Mouse (Mus musculus): ENCODE data around the gene Vps29.

Gene Vps29

GRCm38 (mm10) chr5:122396791-122397190, 42.6 kb downstream of the Vps29 start:
- in situ Hi-C loops (cut with MboI; ENCODE audit: low sequenced_read_pairs), result no loop called here

DNA sequence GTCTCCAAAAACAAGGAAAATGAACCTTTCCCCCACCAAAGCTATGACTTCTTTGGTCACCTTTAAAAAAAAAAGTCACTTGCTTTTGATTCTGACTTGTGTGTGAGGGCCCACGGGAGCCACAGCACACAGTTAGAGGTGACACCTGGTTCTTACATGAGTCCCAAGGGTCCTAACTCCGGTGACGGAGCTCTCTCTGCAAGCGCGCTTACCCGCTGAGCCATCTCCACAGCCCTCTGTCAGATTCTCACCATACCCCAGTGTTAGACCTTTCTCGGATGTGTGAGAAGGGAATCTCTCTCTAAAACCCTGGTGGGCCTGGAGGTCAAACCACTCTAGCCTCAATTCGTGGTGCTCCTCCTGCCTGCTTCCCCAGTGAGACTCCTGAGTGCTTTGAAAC, 43.3 kb downstream of the Vps29 start:
- in situ Hi-C loops (cut with MboI; ENCODE audit: low sequenced_read_pairs), result no loop called here

GRCm38 (mm10) chr5:122399871-122400270, 45.7 kb downstream of the Vps29 start:
- in situ Hi-C loops (cut with MboI; ENCODE audit: low sequenced_read_pairs), result no loop called here

- in situ Hi-C loops (cut with MboI; ENCODE audit: low sequenced_read_pairs), result no loop called here
Observed at GRCm38 (mm10) chr5:122400628-122401302, 46.6 kb downstream of the Vps29 start.

DNA sequence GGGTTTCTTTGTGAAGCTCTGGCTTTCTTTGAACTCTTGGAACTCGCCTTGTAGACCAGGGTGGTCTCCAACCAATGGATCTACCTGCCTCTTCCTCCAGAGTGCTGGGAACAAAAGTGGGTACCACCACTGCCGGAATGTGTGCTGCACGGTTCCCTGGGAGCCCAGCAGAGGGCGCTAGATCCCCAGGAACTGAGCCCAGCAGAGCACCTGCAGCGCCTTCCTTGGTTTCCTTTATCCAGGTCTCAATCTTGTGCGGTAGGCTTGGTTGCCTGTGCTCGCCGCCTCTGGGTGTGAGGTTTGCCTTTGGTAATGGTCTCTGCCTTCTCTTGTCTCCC, 47.1 kb downstream of the Vps29 start:
- in situ Hi-C loops (cut with MboI; ENCODE audit: low sequenced_read_pairs), result no loop called here

- in situ Hi-C loops (cut with MboI; ENCODE audit: low sequenced_read_pairs), result no loop called here
Observed at GRCm38 (mm10) chr5:122402160-122402559, 48.0 kb downstream of the Vps29 start.

DNA sequence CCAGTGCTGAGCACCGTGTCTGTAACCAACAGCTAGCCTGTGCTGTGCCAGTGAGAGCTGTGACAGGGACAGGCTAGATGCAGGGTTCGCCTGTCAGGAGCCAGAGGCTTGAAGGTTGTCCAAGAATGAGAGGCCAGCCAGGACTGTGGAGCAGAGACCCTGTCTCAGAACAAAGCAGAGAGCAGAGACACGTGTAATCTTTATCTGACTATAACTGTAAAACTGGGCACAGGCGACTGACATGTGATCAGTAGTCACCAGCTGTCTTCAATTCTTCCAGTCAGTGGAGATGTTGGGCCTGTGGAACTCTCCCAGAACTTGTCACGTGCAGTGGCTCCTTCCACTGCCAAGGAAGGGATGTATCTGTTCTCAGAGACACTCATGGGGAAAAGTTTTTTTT, 48.6 kb downstream of the Vps29 start:
- in situ Hi-C loops (cut with MboI; ENCODE audit: low sequenced_read_pairs), result no loop called here

- in situ Hi-C loops (cut with MboI; ENCODE audit: low sequenced_read_pairs), result no loop called here
Observed at GRCm38 (mm10) chr5:122403362-122403761, 49.2 kb downstream of the Vps29 start.

GRCm38 (mm10) chr5:122405537-122405936, 51.4 kb downstream of the Vps29 start:
- in situ Hi-C loops (cut with MboI; ENCODE audit: low sequenced_read_pairs), result no loop called here

DNA sequence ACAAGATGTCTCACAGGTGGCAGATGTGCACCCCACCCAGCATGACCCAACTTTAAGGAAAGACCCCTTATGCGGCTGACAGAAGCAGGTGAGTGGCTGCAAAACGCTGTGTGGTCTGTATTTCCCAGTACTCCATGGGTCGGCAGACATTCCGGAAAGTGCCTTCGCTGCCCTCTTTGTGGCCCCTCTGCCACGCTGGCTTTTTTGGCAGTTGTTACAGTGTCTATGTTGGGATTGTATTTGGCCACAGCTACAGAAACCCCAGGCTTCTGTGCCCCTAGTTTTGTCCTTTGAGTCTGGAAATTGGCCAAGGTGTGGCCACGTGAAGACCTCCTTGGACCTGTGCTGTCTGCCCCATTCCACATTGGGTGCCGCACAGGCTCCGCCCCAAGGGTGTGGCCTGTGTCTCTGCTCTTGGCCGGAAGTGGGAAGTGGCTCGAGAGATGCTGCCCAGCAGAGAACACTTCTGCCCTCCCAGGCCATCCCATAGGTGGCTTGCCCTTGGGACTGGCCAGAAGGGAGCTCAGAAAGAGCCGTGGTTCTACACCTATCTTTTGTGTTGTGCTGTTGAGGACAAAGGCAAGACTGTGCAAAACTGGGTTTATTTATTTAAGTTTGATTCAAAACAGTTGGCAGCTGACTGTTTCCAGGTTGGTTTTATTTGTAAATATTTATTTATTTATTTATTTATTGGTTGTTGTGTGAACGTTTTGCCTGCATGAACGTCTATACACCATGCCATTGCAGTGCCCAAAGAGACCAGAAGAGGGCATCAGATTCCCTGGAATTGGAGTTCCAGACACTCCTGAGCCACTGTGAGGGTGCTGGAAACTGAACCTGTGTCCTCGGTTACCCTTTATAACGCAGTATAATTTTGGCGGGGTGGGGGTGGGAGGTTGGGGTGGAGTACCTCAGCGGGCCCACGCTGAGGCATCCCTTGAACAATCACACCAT, 55.8 kb downstream of the Vps29 start:
- in situ Hi-C loops (cut with MboI; ENCODE audit: low sequenced_read_pairs), result no loop called here

GRCm38 (mm10) chr5:122411892-122412291, 57.7 kb downstream of the Vps29 start:
- in situ Hi-C loops (cut with MboI; ENCODE audit: low sequenced_read_pairs), result no loop called here

DNA sequence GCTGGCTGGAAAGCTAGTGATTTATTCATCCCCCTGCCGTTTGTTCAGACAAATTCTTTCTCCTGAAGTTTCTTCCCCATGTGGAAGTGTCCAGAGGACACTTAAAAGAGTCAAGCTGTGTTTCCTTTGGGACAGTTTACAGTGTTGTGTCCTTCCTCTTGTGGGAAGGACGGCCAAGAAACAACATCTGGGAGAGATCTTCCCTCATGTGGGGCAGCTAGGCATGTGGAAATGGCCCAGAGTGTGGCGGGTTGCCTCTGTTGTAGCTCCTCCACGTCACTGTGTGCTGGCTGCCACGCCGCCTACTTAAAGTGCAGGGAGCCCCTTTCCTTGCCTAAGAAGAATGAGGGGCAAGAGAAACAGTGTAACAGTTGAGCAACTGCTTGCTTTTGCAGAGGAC, 58.7 kb downstream of the Vps29 start:
- in situ Hi-C loops (cut with MboI; ENCODE audit: low sequenced_read_pairs), result no loop called here

- in situ Hi-C loops (cut with MboI; ENCODE audit: low sequenced_read_pairs), result no loop called here
Observed at GRCm38 (mm10) chr5:122414351-122414750, 60.2 kb downstream of the Vps29 start.
